In genomic region chr16:71944846-71945245, GRCm38 (mm10) we compare ENCODE assay signal across 15 mouse cellular contexts.
"Had no signal": no experiment of that assay in that cellular context is flagged by ENCODE, and none has a peak within 500 bp of the region (broad histone marks: within the 10 kb centered on the region; RNA-seq: fewer than 3 reads in every experiment).

No protein-coding gene starts in this region.

- H3K9me3 ChIP-seq: kidney, embryonic 15.5 days; limb, embryonic 13.5 days; megakaryocyte, embryonic 14.5 days; midbrain, embryonic 10.5 days; midbrain, embryonic 13.5 days had no signal

- H3K27ac ChIP-seq: kidney, embryonic 15.5 days; left cerebral cortex, adult 2 months; limb, embryonic 13.5 days; liver, embryonic 14.5 days; midbrain, embryonic 10.5 days; midbrain, embryonic 13.5 days had no signal

- H3K36me3 ChIP-seq: kidney, embryonic 15.5 days; limb, embryonic 13.5 days; midbrain, embryonic 10.5 days; midbrain, embryonic 13.5 days had no signal

- DNase-seq: kidney, adult 8-10 months; layer of hippocampus, postnatal 36 days; left cerebral cortex, postnatal 4 days; liver, postnatal 0 days; lung, embryonic 14.5 days; thymus, adult 18-20 months; thymus, postnatal 36 days had no signal

- H3K4me2 ChIP-seq: kidney, embryonic 15.5 days; limb, embryonic 13.5 days; lung, embryonic 14.5 days; midbrain, embryonic 13.5 days had no signal

- H3K4me3 ChIP-seq: kidney, embryonic 15.5 days; left cerebral cortex, adult 2 months; limb, embryonic 13.5 days; megakaryocyte, embryonic 14.5 days; midbrain, embryonic 10.5 days; midbrain, embryonic 13.5 days had no signal

- H3K27me3 ChIP-seq: kidney, embryonic 15.5 days; limb, embryonic 13.5 days; megakaryocyte, embryonic 14.5 days; midbrain, embryonic 13.5 days had no signal

- H3K9ac ChIP-seq: kidney, embryonic 15.5 days; limb, embryonic 13.5 days; liver, embryonic 14.5 days; liver, postnatal 0 days; lung, embryonic 14.5 days; midbrain, embryonic 13.5 days had no signal

- H3K4me1 ChIP-seq: kidney, embryonic 15.5 days; limb, embryonic 13.5 days; megakaryocyte, embryonic 14.5 days; midbrain, embryonic 10.5 days; midbrain, embryonic 13.5 days had no signal

- ATAC-seq: liver, postnatal 0 days; lung, postnatal 0 days; midbrain, embryonic 13.5 days had no signal
